Mouse (Mus musculus) heart, embryonic 12.5 days (tissue): ENCODE measurements around the gene Tnnc1. TPM values are rescaled to one million over a fixed set of nuclear protein-coding genes. Genes with fewer than 3 reads are reported as not detected.
A peak's percentile ranks its signal among the peaks of the same experiment; 100 is the strongest.

ENCODE experiments used
- ATAC-seq: fragments of 200-750 bp; cut with Nextera tagmentation; 2 replicates; pipeline ENCODE4 v1.8.0; 2017; ENCODE audit warnings: moderate TSS enrichment, moderate library complexity; ENCODE audit not compliant: insufficient number of reproducible peaks, low FRiP score
- H3K27ac ChIP-seq: fragments of 300-500 bp; sonication (generic); 2 replicates; pipeline ENCODE4 v1.5.1; 2016; ENCODE audit warnings: mild to moderate bottlenecking, moderate library complexity; ENCODE audit not compliant: poor library complexity, severe bottlenecking
- H3K27me3 ChIP-seq: fragments of 300-500 bp; sonication (generic); replicated peaks from 2 replicates; pipeline ENCODE4 v1.6.1; 2016; ENCODE audit warnings: mild to moderate bottlenecking, moderate library complexity
- H3K36me3 ChIP-seq: fragments of 300-500 bp; sonication (generic); 2 replicates; pipeline ENCODE4 v1.6.1; 2016; ENCODE audit warnings: mild to moderate bottlenecking, moderate library complexity
- H3K4me1 ChIP-seq: fragments of 300-500 bp; sonication (generic); replicated peaks from 2 replicates; pipeline ENCODE4 v1.6.1; 2016; ENCODE audit warnings: mild to moderate bottlenecking
- H3K4me2 ChIP-seq: fragments of 300-500 bp; sonication (generic); 2 replicates; pipeline ENCODE4 v1.6.1; 2016; ENCODE audit warnings: mild to moderate bottlenecking, moderate library complexity
- H3K4me3 ChIP-seq: fragments of 300-500 bp; sonication (generic); 2 replicates; pipeline ENCODE4 v1.5.1; 2016; ENCODE audit warnings: mild to moderate bottlenecking
- H3K9ac ChIP-seq: fragments of 300-500 bp; sonication (generic); 2 replicates; pipeline ENCODE4 v1.6.1; 2016; ENCODE audit warnings: mild to moderate bottlenecking, moderate library complexity
- H3K9me3 ChIP-seq: fragments of 300-500 bp; sonication (generic); replicated peaks from 2 replicates; pipeline ENCODE4 v1.6.1; 2016; ENCODE audit warnings: mild to moderate bottlenecking, moderate library complexity
- WGBS: fragments of 180-500 bp; shearing (Covaris S2); methylation state at CpG from one replicate; pipeline ENCODE4 v1.1.7; 2016; 5-methylcytosine and 5-hydroxymethylcytosine counted together
- polyA plus RNA-seq: library from polyadenylated mRNA; unstranded; fragments of >200 nt; fragmentation: Nextera tagmentation; extraction: Ambion mirVana; gene quantifications from 2 replicates; pipeline ENCODE4 v1.2.1, GENCODE M21; 2016

The Tnnc1 gene
- polyA plus RNA-seq, 1 experiment from 2014 or later, result 3,245 TPM

DNA sequence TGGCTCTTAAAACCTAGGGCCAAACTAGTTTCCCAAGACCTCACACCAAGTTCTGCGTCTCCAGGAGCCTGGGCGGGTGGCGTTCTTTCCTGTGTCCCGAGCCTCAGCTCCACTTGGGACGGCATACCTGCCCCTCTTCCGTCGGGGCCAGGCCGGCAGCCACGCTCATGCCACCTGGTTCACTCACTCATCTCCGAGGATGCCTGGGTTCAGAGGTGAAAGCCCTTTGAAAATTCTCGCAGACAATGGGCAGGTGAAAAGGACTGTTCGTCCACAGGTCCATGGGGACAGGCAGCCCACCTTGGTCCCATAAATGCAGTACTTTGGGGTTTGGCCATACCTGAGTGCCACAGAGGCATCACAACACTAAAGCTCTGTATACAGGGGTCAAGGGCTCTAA lies 23.9 kb upstream of the Tnnc1 start:
- Histone ChIP-seq H3K36me3 (peaks cover 98% of the 10 kb centered on the region), H3K4me3 (no peak overlapping the region), H3K4me1 (peaks cover 57% of the 10 kb centered on the region), H3K4me2 (no peak overlapping the region), H3K9me3 (no peaks in the 10 kb centered on the region), H3K27ac (no peak overlapping the region), H3K9ac (no peak overlapping the region), H3K27me3 (no peaks in the 10 kb centered on the region)
- ATAC-seq, result no peak
- WGBS, result 89% methylated on average over 12 of the region's 12 CpGs

DNA sequence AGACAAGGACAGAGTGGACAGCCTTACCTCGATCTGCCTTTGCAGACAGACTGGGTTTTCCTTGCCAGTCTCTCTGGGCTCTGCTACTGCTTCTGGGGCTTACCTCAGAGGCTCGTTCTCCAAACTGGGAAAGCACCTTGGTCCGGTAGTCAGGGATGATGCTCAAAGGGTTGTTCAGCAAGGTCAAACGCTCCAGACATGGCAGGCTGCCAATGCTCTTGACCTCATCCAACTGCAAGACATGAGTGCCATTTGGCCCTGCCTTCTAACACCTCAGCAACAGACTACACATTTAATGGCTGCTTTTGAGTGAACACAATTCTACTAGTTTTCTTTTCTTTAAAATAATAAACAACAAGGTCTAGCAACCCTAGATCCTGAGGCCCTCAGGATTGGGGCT lies 21.5 kb upstream of the Tnnc1 start:
- Histone ChIP-seq H3K27me3 (no peaks in the 10 kb centered on the region), H3K4me3 (no peak overlapping the region), H3K9me3 (no peaks in the 10 kb centered on the region), H3K27ac (peak overlapping the region; percentile 49), H3K4me2 (no peak overlapping the region), H3K9ac (no peak overlapping the region), H3K36me3 (peaks cover 99% of the 10 kb centered on the region), H3K4me1 (peaks cover 71% of the 10 kb centered on the region)
- ATAC-seq, result no peak
- 55% methylated on average over 4 of the region's 4 CpGs for WGBS

DNA sequence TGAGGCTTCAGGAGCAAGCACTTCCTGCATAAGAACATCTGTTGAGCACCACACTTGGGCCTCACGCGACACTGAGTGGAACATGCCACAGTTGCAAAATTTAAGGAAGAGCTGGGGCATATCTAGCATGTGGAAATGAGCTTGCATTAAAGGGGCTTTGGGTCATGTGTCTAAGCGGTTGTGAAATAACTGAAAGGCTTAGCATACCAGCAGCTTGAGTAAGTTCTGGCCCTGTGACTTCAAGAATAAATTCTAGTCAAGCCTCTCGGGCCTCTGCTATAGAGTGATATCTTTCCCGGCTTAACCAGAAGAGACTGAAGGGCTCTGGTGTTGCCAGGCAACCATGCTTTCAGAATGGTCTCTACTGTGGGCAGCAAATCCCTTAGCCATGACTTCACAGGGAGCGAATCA lies 19.3 kb upstream of the Tnnc1 start:
- peaks cover 97% of the 10 kb centered on the region for H3K36me3 ChIP-seq
- 40% methylated on average over 6 of the region's 6 CpGs for WGBS
- no peaks in the 10 kb centered on the region for H3K9me3 ChIP-seq
- H3K4me3 ChIP-seq, result no peak overlapping the region
- H3K4me1 ChIP-seq, result peaks cover 80% of the 10 kb centered on the region
- ATAC-seq, result peak; percentile 41; the same call in 1 of the 2 replicates
- no peaks in the 10 kb centered on the region for H3K27me3 ChIP-seq
- peak overlapping the region; percentile 85 for H3K27ac ChIP-seq
- H3K9ac ChIP-seq, result no peak overlapping the region
- H3K4me2 ChIP-seq, result no peak overlapping the region

GRCm38 (mm10) chr14:31189348-31189747 lies 18.8 kb upstream of the Tnnc1 start:
- Histone ChIP-seq H3K4me1 (peaks cover 79% of the 10 kb centered on the region), H3K9ac (no peak overlapping the region)
- whole genome bisulfite sequencing, result 89% methylated on average over 3 of the region's 3 CpGs

GRCm38 (mm10) chr14:31191936-31192335 lies 16.2 kb upstream of the Tnnc1 start:
- ATAC-seq, result no peak
- peaks cover 85% of the 10 kb centered on the region for H3K4me1 ChIP-seq
- peak overlapping the region; percentile 23; the same call in 1 of the 2 replicates for H3K27ac ChIP-seq
- no peaks in the 10 kb centered on the region for H3K9me3 ChIP-seq
- WGBS, result 34% methylated on average over 2 of the region's 2 CpGs
- H3K36me3 ChIP-seq, result peaks cover 90% of the 10 kb centered on the region
- H3K27me3 ChIP-seq, result no peaks in the 10 kb centered on the region
- H3K9ac ChIP-seq, result no peak overlapping the region
- H3K4me3 ChIP-seq, result no peak overlapping the region
- no peak overlapping the region for H3K4me2 ChIP-seq

More at GRCm38 (mm10) chr14:31189348-31189747, 18.8 kb upstream of the Tnnc1 start:
- Histone ChIP-seq H3K4me2 (no peak overlapping the region), H3K27me3 (no peaks in the 10 kb centered on the region), H3K9me3 (no peaks in the 10 kb centered on the region), H3K36me3 (peaks cover 96% of the 10 kb centered on the region), H3K27ac (peak overlapping the region; percentile 85), H3K4me3 (no peak overlapping the region)
- no peak for ATAC-seq

GRCm38 (mm10) chr14:31193791-31194190 lies 14.3 kb upstream of the Tnnc1 start:
- 72% methylated on average over 7 of the region's 7 CpGs for WGBS
- H3K36me3 ChIP-seq, result peaks cover 85% of the 10 kb centered on the region
- H3K4me1 ChIP-seq, result peaks cover 87% of the 10 kb centered on the region
- H3K4me3 ChIP-seq, result no peak overlapping the region
- no peak overlapping the region for H3K4me2 ChIP-seq
- no peaks in the 10 kb centered on the region for H3K27me3 ChIP-seq
- peak overlapping the region; percentile 33; the same call in 1 of the 2 replicates for H3K27ac ChIP-seq
- no peak for ATAC-seq
- no peak overlapping the region for H3K9ac ChIP-seq
- H3K9me3 ChIP-seq, result no peaks in the 10 kb centered on the region

DNA sequence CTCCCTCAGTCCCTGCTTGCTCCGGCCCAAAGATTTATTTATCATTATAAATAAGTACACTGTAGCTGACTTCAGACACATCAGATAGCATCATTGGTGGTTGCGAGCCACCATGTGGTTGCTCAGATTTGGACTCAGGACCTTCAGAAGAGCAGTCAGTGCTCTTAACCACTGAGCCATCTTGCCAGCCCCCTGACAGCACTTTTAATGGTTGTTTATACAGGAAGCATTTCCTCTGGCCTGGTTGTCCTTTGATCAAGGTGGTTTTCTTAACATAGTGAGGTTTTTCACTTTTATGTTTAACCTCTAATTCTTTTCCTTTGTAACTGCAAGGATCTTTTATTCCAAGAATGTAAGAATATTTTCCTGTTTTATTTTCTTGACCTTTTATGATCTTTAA lies 13.7 kb upstream of the Tnnc1 start:
- Histone ChIP-seq H3K27me3 (no peaks in the 10 kb centered on the region), H3K4me3 (no peak overlapping the region), H3K9ac (no peak overlapping the region), H3K4me1 (peaks cover 85% of the 10 kb centered on the region), H3K36me3 (peaks cover 84% of the 10 kb centered on the region), H3K27ac (0 out of 2 replicates have a peak overlapping the region, but pooled peaks have one; percentile 62), H3K4me2 (no peak overlapping the region), H3K9me3 (no peaks in the 10 kb centered on the region)
- ATAC-seq, result no peak
- WGBS, result 70% methylated on average over 2 of the region's 2 CpGs

GRCm38 (mm10) chr14:31194891-31195513 lies 13.1 kb upstream of the Tnnc1 start:
- Histone ChIP-seq H3K4me2 (peak overlapping the region; percentile 6), H3K36me3 (peaks cover 83% of the 10 kb centered on the region), H3K4me3 (no peak overlapping the region), H3K27me3 (no peaks in the 10 kb centered on the region), H3K27ac (peak overlapping the region; percentile 62), H3K9ac (0 out of 2 replicates have a peak overlapping the region, but pooled peaks have one; percentile 44), H3K9me3 (no peaks in the 10 kb centered on the region), H3K4me1 (peaks cover 84% of the 10 kb centered on the region)
- peak; percentile 71 for ATAC-seq
- 34% methylated on average over 14 of the region's 14 CpGs for WGBS

- Histone ChIP-seq H3K4me2 (peak overlapping the region; percentile 6), H3K9me3 (no peaks in the 10 kb centered on the region), H3K27ac (peak overlapping the region; percentile 62), H3K4me3 (no peak overlapping the region), H3K9ac (no peak overlapping the region), H3K36me3 (peaks cover 83% of the 10 kb centered on the region), H3K4me1 (peaks cover 87% of the 10 kb centered on the region), H3K27me3 (no peaks in the 10 kb centered on the region)
- 0 out of 2 replicates have a peak, but pooled peaks have one; percentile 19 for ATAC-seq
- WGBS, result 80% methylated on average over 4 of the region's 4 CpGs
Measured at GRCm38 (mm10) chr14:31195521-31195920, 12.6 kb upstream of the Tnnc1 start.

- ATAC-seq, result no peak
- H3K4me2 ChIP-seq, result peak overlapping the region; percentile 6
- no peaks in the 10 kb centered on the region for H3K9me3 ChIP-seq
- peak overlapping the region; percentile 62 for H3K27ac ChIP-seq
- H3K27me3 ChIP-seq, result no peaks in the 10 kb centered on the region
- H3K9ac ChIP-seq, result no peak overlapping the region
- H3K36me3 ChIP-seq, result peaks cover 83% of the 10 kb centered on the region
- H3K4me1 ChIP-seq, result peaks cover 82% of the 10 kb centered on the region
- H3K4me3 ChIP-seq, result no peak overlapping the region
Measured at GRCm38 (mm10) chr14:31195968-31196367, 12.1 kb upstream of the Tnnc1 start.

DNA sequence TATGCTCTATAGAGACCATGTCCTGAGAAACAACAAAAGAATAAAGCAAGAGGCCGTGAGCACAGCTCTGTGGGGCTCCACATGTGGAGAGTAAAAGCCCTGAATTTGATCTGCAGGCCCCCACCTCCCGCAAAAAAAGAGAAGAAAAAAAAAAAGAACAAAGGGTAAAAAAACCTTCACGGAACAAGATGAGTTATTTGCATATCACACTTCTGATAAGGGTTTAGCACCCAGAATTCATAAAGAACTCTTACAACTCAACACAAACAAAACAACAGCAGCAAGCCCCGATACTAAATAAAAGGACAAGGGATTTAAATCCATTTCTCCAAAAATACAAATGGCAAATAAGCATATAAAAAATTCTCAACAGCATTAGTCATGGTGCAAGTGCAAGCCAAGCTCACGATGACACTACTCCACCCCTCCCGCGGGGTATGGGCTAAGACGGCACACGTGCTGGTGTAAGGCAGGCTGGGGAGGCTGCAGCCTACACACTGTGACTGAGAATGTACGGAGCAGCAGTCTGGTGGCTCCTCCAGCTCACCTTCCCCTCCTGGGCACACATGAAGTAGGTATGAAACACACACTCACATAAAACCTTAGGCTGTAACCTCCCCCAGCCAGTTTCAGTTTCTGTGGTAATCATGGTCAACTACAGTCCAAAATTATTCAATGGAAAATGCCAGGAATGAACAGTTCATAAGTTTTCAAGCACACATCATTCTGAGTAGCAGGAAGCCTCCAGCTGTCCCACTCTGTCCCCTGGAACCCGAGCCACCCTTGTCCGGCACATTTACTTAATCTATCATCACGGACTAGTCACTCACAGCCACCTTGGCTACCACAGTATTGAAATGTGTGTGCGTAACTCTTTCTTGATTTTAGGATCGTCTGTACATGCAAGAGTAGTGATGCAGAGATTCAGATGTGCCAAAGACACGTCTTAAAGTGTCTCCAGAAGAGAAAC lies 10.3 kb upstream of the Tnnc1 start:
- WGBS, result 50% methylated on average over 16 of the region's 16 CpGs
- no peak overlapping the region for H3K4me3 ChIP-seq
- H3K36me3 ChIP-seq, result peaks cover 81% of the 10 kb centered on the region
- H3K4me2 ChIP-seq, result peak overlapping the region; percentile 22; the same call in 1 of the 2 replicates
- H3K9me3 ChIP-seq, result no peaks in the 10 kb centered on the region
- peak; percentile 50; the same call in 1 of the 2 replicates for ATAC-seq
- H3K4me1 ChIP-seq, result peaks cover 66% of the 10 kb centered on the region
- H3K9ac ChIP-seq, result peak overlapping the region; percentile 9
- H3K27ac ChIP-seq, result peak overlapping the region; percentile 61
- H3K27me3 ChIP-seq, result no peaks in the 10 kb centered on the region
